20 mouse cellular contexts compared by ENCODE assay signal in the genomic region with DNA sequence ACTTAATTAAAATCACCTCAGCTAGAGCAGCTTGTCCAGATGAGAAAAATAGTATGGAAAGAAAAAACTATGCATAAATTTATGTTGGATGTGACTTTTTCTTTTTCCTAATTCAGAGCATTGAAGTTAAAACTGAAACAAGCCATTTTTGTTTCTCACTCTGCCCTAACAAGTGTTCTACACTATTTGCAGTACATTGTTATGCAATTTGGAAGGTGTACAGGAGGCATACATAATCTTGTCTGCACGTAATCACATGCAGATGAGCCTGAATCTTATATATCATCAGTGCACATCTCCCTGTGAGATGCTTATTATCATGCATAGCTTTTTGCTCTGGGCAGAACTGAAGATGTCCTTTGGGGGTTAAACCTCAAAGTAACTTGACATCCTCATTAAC.
DNase-seq lines count a peak whose midpoint lies in the region; ATAC-seq and TF ChIP-seq lines count a peak whose summit lies in the region.
"Had no signal": no experiment of that assay in that cellular context is flagged by ENCODE, and none has a peak within 500 bp of the region (broad histone marks: within the 10 kb centered on the region; RNA-seq: fewer than 3 reads in every experiment).

No protein-coding gene starts in this region.

- no peak for DNase-seq in left cerebral cortex, adult 2 months (ENCODE audit: extremely low spot score in 1 of 2, low spot score in 2 of 2)
- DNase-seq in left cerebral cortex, adult 11 months (ENCODE audit: low spot score), result no peak
- DNase-seq in ES-CJ7 (ENCODE audit: low read depth, low spot score) (peak; percentile 6), ZHBTc4 (ENCODE audit: low read depth, low spot score) (peak; percentile 12)
- no peak for DNase-seq in cerebellum, adult 8-10 months
- DNase-seq: adrenal gland, adult 2 months; adrenal gland, postnatal 25 days; cerebellum, adult 11 months; cerebellum, adult 9-10 months; cerebellum, postnatal 25 days; forebrain, postnatal 0 days; gastrocnemius, postnatal 36 days; heart, adult 11 months; heart, postnatal 36 days had no signal

- H3K4me1 ChIP-seq in neural tube, embryonic 15.5 days, result no peaks in the 10 kb centered on the region
- H3K4me1 ChIP-seq: embryonic facial prominence, embryonic 13.5 days; forebrain, embryonic 13.5 days; heart, embryonic 13.5 days; hindbrain, embryonic 13.5 days had no signal

- no peaks in the 10 kb centered on the region for H3K9me3 ChIP-seq in neural tube, embryonic 15.5 days (replicated peaks)
- H3K9me3 ChIP-seq: embryonic facial prominence, embryonic 13.5 days; forebrain, embryonic 13.5 days; heart, embryonic 13.5 days; hindbrain, embryonic 13.5 days had no signal

- intact Hi-C loops in left cerebral cortex, adult 2 months (cut with DNase I), result no loop called here

- ATAC-seq in neural tube, embryonic 15.5 days (ENCODE audit: low FRiP score), result no peak
- ATAC-seq: forebrain, embryonic 13.5 days; forebrain, postnatal 0 days; hindbrain, postnatal 0 days had no signal

- no peak overlapping the region for H3K4me3 ChIP-seq in left cerebral cortex, adult 2 months
- H3K4me3 ChIP-seq in neural tube, embryonic 15.5 days (replicated peaks), result no peak overlapping the region
- H3K4me3 ChIP-seq: embryonic facial prominence, embryonic 13.5 days; forebrain, embryonic 13.5 days; heart, embryonic 13.5 days; hindbrain, embryonic 13.5 days had no signal

- H3K4me2 ChIP-seq in neural tube, embryonic 15.5 days, result no peak overlapping the region
- H3K4me2 ChIP-seq: embryonic facial prominence, embryonic 13.5 days; forebrain, embryonic 13.5 days; heart, embryonic 13.5 days; hindbrain, embryonic 13.5 days had no signal

- 27% methylated on average over 1 of the region's 1 CpGs for WGBS in neural tube, embryonic 15.5 days

- H3K27me3 ChIP-seq in neural tube, embryonic 15.5 days (replicated peaks), result no peaks in the 10 kb centered on the region
- H3K27me3 ChIP-seq: embryonic facial prominence, embryonic 13.5 days; forebrain, embryonic 13.5 days; heart, embryonic 13.5 days; hindbrain, embryonic 13.5 days had no signal

- H3K9ac ChIP-seq in neural tube, embryonic 15.5 days (replicated peaks), result no peak overlapping the region
- H3K9ac ChIP-seq: embryonic facial prominence, embryonic 13.5 days; forebrain, embryonic 13.5 days; forebrain, postnatal 0 days; heart, embryonic 13.5 days; hindbrain, embryonic 13.5 days had no signal

- TF ChIP-seq CTCF in left cerebral cortex, adult 2 months (IDR thresholded peaks at IDR 0.05), result no peak

- peak overlapping the region; percentile 24; the same call in 1 of the 2 replicates for H3K27ac ChIP-seq in left cerebral cortex, adult 2 months
- no peak overlapping the region for H3K27ac ChIP-seq in neural tube, embryonic 15.5 days (replicated peaks)
- H3K27ac ChIP-seq: embryonic facial prominence, embryonic 13.5 days; forebrain, embryonic 13.5 days; heart, embryonic 13.5 days; hindbrain, embryonic 13.5 days; hindbrain, postnatal 0 days had no signal

- no peaks in the 10 kb centered on the region for H3K36me3 ChIP-seq in neural tube, embryonic 15.5 days
- H3K36me3 ChIP-seq: embryonic facial prominence, embryonic 13.5 days; heart, embryonic 13.5 days; hindbrain, embryonic 13.5 days had no signal

Comparison
In these comparisons a context has a peak if more than half of its experiments do, and no peak if none do; other contexts are left out.
1. DNase-seq: peak in ES-CJ7 (single experiment) and ZHBTc4 (single experiment); none in left cerebral cortex, adult 2 months (0 of 2), left cerebral cortex, adult 11 months (single experiment) and cerebellum, adult 8-10 months (single experiment).